Mouse (Mus musculus): ENCODE results near the gene Mxi1. TPM values are rescaled to one million over a fixed set of nuclear protein-coding genes. Genes with fewer than 3 reads are reported as not detected.
"Not testable (repeated sequence)": the region's sequence is repeated elsewhere in the genome, so short reads cannot be mapped to it uniquely, and the experiment has no call there.

Gene Mxi1
- polyA plus RNA-seq, 1 experiment from 2014 or later, result 28.6 TPM

- peak overlapping the region; percentile 95; the same call in 1 of the 2 replicates for H3K27ac ChIP-seq (replicated peaks)
- DNase-seq (ENCODE audit: low spot score) (no peak), ATAC-seq (ENCODE audit: low FRiP score, low TSS enrichment) (no peak)
- H3K4me3 ChIP-seq (ENCODE audit: low read depth, low read length), result peak overlapping the region; percentile 99
- no peaks in the 10 kb centered on the region for H3K27me3 ChIP-seq (ENCODE audit: control insufficient read depth, insufficient read depth, low read length)
- peak overlapping the region; percentile 74 for H3K9ac ChIP-seq (ENCODE audit: low read length)
- no peaks in the 10 kb centered on the region for H3K4me1 ChIP-seq (replicated peaks; ENCODE audit: control insufficient read depth, insufficient read depth)
- peak overlapping the region; percentile 46 for H3K4me2 ChIP-seq (replicated peaks; ENCODE audit: low read depth)
- TF ChIP-seq EP300 (optimal IDR thresholded peaks at IDR 0.05), result no peak
- TF ChIP-seq CTCF (IDR thresholded peaks at IDR 0.05; ENCODE audit: low read depth), result no peak
- H3K9me3 ChIP-seq (ENCODE audit: control insufficient read depth, low read length), result no peaks in the 10 kb centered on the region
- peaks cover 3% of the 10 kb centered on the region; the same call in 1 of the 2 replicates for H3K36me3 ChIP-seq (ENCODE audit: control insufficient read depth, insufficient read depth, low read length)
- 40% methylated on average over 8 of the region's 8 CpGs for WGBS
Observed at GRCm38 (mm10) chr19:53391386-53391785, 81.1 kb downstream of the Mxi1 start.

GRCm38 (mm10) chr19:53391787-53392186 is 81.5 kb downstream of the Mxi1 start:
- Histone ChIP-seq H3K4me3 (ENCODE audit: low read depth, low read length) (no peak overlapping the region), H3K4me2 (replicated peaks; ENCODE audit: low read depth) (peak overlapping the region; percentile 46), H3K27ac (replicated peaks) (peak overlapping the region; percentile 24; the same call in 1 of the 2 replicates), H3K27me3 (ENCODE audit: control insufficient read depth, insufficient read depth, low read length) (no peaks in the 10 kb centered on the region), H3K4me1 (replicated peaks; ENCODE audit: control insufficient read depth, insufficient read depth) (no peaks in the 10 kb centered on the region), H3K36me3 (ENCODE audit: control insufficient read depth, insufficient read depth, low read length) (peaks cover 3% of the 10 kb centered on the region; the same call in 1 of the 2 replicates), H3K9ac (ENCODE audit: low read length) (peak overlapping the region; percentile 19; the same call in 1 of the 2 replicates), H3K9me3 (ENCODE audit: control insufficient read depth, low read length) (no peaks in the 10 kb centered on the region)
- 71% methylated on average over 5 of the region's 5 CpGs for WGBS
- DNase-seq (ENCODE audit: low spot score), result no peak
- ATAC-seq (ENCODE audit: low FRiP score, low TSS enrichment), result no peak
- TF ChIP-seq EP300 (optimal IDR thresholded peaks at IDR 0.05), result no peak
- no peak for TF ChIP-seq CTCF (IDR thresholded peaks at IDR 0.05; ENCODE audit: low read depth)

GRCm38 (mm10) chr19:53392781-53393343 is 82.5 kb downstream of the Mxi1 start:
- Histone ChIP-seq H3K4me3 (ENCODE audit: low read depth, low read length) (no peak overlapping the region), H3K9me3 (ENCODE audit: control insufficient read depth, low read length) (no peaks in the 10 kb centered on the region), H3K4me2 (replicated peaks; ENCODE audit: low read depth) (no peak overlapping the region), H3K27ac (replicated peaks) (no peak overlapping the region; the same call in 1 of the 2 replicates), H3K9ac (ENCODE audit: low read length) (no peak overlapping the region), H3K27me3 (ENCODE audit: control insufficient read depth, insufficient read depth, low read length) (no peaks in the 10 kb centered on the region), H3K36me3 (ENCODE audit: control insufficient read depth, insufficient read depth, low read length) (no peaks in the 10 kb centered on the region), H3K4me1 (replicated peaks; ENCODE audit: control insufficient read depth, insufficient read depth) (no peaks in the 10 kb centered on the region)
- TF ChIP-seq EP300 (optimal IDR thresholded peaks at IDR 0.05), result no peak
- no peak for TF ChIP-seq CTCF (IDR thresholded peaks at IDR 0.05; ENCODE audit: low read depth)
- ATAC-seq (ENCODE audit: low FRiP score, low TSS enrichment) (no peak), DNase-seq (ENCODE audit: low spot score) (peak; percentile 66)
- 45% methylated on average over 8 of the region's 8 CpGs for WGBS

- Histone ChIP-seq H3K27ac (replicated peaks) (no peak overlapping the region), H3K4me1 (replicated peaks; ENCODE audit: control insufficient read depth, insufficient read depth) (no peaks in the 10 kb centered on the region), H3K4me3 (ENCODE audit: low read depth, low read length) (no peak overlapping the region), H3K36me3 (ENCODE audit: control insufficient read depth, insufficient read depth, low read length) (no peaks in the 10 kb centered on the region), H3K4me2 (replicated peaks; ENCODE audit: low read depth) (no peak overlapping the region), H3K9ac (ENCODE audit: low read length) (no peak overlapping the region), H3K9me3 (ENCODE audit: control insufficient read depth, low read length) (no peaks in the 10 kb centered on the region), H3K27me3 (ENCODE audit: control insufficient read depth, insufficient read depth, low read length) (no peaks in the 10 kb centered on the region)
- DNase-seq (ENCODE audit: low spot score) (no peak), ATAC-seq (ENCODE audit: low FRiP score, low TSS enrichment) (no peak)
- TF ChIP-seq CTCF (IDR thresholded peaks at IDR 0.05; ENCODE audit: low read depth), result no peak
- no peak for TF ChIP-seq EP300 (optimal IDR thresholded peaks at IDR 0.05)
Observed at GRCm38 (mm10) chr19:53393646-53394045, 83.3 kb downstream of the Mxi1 start.

DNA sequence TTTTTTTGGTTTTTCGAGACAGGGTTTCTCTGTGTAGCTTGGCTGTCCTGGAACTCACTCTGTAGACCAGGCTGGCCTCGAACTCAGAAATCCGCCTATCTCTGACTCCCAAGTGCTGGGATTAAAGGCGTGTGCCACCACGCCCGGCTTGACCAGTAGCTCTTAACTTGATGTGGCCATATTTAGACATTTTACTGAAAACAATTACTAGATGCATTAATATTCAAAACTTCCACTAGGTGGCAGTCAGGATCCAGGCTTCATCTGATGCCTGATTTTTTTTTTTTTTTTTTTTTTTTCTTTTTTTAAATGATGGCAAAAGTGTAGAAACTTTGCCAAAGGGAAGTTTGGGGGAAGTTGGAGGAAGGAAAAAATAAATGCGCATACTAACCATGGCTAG is 84.2 kb downstream of the Mxi1 start:
- Histone ChIP-seq H3K27me3 (ENCODE audit: control insufficient read depth, insufficient read depth, low read length) (no peaks in the 10 kb centered on the region), H3K4me2 (replicated peaks; ENCODE audit: low read depth) (no peak overlapping the region), H3K4me3 (ENCODE audit: low read depth, low read length) (no peak overlapping the region), H3K9me3 (ENCODE audit: control insufficient read depth, low read length) (no peaks in the 10 kb centered on the region), H3K36me3 (ENCODE audit: control insufficient read depth, insufficient read depth, low read length) (no peaks in the 10 kb centered on the region), H3K4me1 (replicated peaks; ENCODE audit: control insufficient read depth, insufficient read depth) (no peaks in the 10 kb centered on the region), H3K27ac (replicated peaks) (no peak overlapping the region), H3K9ac (ENCODE audit: low read length) (no peak overlapping the region)
- DNase-seq (ENCODE audit: low spot score) (no peak), ATAC-seq (ENCODE audit: low FRiP score, low TSS enrichment) (no peak)
- WGBS, result 9% methylated on average over 7 of the region's 7 CpGs
- TF ChIP-seq EP300 (optimal IDR thresholded peaks at IDR 0.05) (no peak), CTCF (IDR thresholded peaks at IDR 0.05; ENCODE audit: low read depth) (peak; percentile 88)

DNA sequence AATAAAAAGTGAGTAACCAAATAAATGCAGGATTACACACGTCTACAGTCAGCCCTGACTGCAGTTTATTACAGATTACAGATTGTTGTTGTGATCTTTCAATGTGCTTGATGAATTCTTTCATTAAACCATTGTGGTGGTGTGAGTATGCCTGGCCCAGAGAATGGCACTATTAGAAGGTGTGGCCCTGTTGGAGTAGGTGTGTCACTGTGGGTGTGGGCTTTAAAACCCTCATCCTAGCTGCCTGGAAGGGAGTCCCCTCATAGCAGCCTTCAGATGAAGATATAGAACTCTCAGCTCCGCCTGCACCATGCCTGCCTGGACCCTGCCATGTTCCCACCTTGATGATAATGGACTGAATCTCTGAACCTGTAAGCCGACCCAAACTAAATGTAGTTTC is 84.6 kb downstream of the Mxi1 start:
- not testable (repeated sequence) for ATAC-seq (ENCODE audit: low FRiP score, low TSS enrichment); DNase-seq (ENCODE audit: low spot score)

GRCm38 (mm10) chr19:53395805-53396204 is 85.5 kb downstream of the Mxi1 start:
- 66% methylated on average over 5 of the region's 5 CpGs for WGBS
- H3K4me3 ChIP-seq (ENCODE audit: low read depth, low read length); H3K9me3 ChIP-seq (ENCODE audit: control insufficient read depth, low read length); H3K9ac ChIP-seq (ENCODE audit: low read length); ATAC-seq (ENCODE audit: low FRiP score, low TSS enrichment); H3K4me1 ChIP-seq (replicated peaks; ENCODE audit: control insufficient read depth, insufficient read depth); H3K27ac ChIP-seq (replicated peaks); H3K4me2 ChIP-seq (replicated peaks; ENCODE audit: low read depth); DNase-seq (ENCODE audit: low spot score); H3K36me3 ChIP-seq (ENCODE audit: control insufficient read depth, insufficient read depth, low read length); H3K27me3 ChIP-seq (ENCODE audit: control insufficient read depth, insufficient read depth, low read length): not testable (repeated sequence)

More for the DNA sequence above, 84.6 kb downstream of the Mxi1 start:
- WGBS, result 47% methylated on average over 3 of the region's 3 CpGs
- H3K9me3 ChIP-seq (ENCODE audit: control insufficient read depth, low read length); H3K9ac ChIP-seq (ENCODE audit: low read length); H3K27ac ChIP-seq (replicated peaks); H3K4me1 ChIP-seq (replicated peaks; ENCODE audit: control insufficient read depth, insufficient read depth); H3K36me3 ChIP-seq (ENCODE audit: control insufficient read depth, insufficient read depth, low read length); H3K27me3 ChIP-seq (ENCODE audit: control insufficient read depth, insufficient read depth, low read length); H3K4me2 ChIP-seq (replicated peaks; ENCODE audit: low read depth); H3K4me3 ChIP-seq (ENCODE audit: low read depth, low read length): not testable (repeated sequence)
